ENCODE assay signal across 24 mouse cellular contexts in the genomic region with DNA sequence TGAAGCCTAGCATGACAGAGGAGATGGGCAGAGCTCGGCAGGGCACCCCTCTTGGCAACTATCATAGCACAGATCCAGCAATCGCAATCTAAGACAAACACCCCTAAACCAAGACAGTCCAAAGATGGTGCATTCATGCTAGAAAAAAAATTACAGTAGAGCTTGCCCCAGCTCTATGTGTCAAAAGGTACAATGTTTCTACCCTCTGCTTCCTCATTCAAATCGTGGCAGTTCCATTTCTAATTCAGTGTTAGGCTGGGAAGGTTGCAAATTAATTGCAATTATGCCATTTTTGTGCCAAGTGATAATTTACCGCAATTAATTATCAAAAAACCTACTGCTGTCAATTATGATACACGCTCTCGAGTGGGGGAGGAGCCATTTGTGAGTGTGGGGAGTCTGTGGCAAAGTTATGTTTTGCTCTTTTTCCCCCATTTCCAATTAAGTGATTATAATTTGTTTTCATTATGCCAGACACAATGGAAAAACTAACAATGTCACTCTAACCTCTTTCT. TPM values are rescaled to one million over a fixed set of nuclear protein-coding genes. Genes with fewer than 3 reads are reported as not detected.
DNase-seq lines count a peak whose midpoint lies in the region; ATAC-seq and TF ChIP-seq lines count a peak whose summit lies in the region.
"Had no signal": no experiment of that assay in that cellular context is flagged by ENCODE, and none has a peak within 500 bp of the region (broad histone marks: within the 10 kb centered on the region; RNA-seq: fewer than 3 reads in every experiment).

No protein-coding gene starts in this region.

- H3K4me1 ChIP-seq in forebrain, embryonic 12.5 days: peaks cover 11% of the 10 kb centered on the region
- no peaks in the 10 kb centered on the region for H3K4me1 ChIP-seq in forebrain, embryonic 10.5 days
- H3K4me1 ChIP-seq in forebrain, postnatal 0 days (ENCODE audit: insufficient read depth): 0 out of 2 replicates have a peak, but pooled peaks cover 8% of the 10 kb centered on the region
- peaks cover 45% of the 10 kb centered on the region for H3K4me1 ChIP-seq in limb, embryonic 10.5 days
- H3K4me1 ChIP-seq: embryonic facial prominence, embryonic 15.5 days had no signal

- 0 out of 2 replicates have a peak, but pooled peaks have one; percentile 7 for ATAC-seq in forebrain, embryonic 12.5 days (ENCODE audit: low FRiP score)
- peak; percentile 24; the same call in 1 of the 2 replicates for ATAC-seq in forebrain, postnatal 0 days
- ATAC-seq: activated CD4-positive, CD25-positive, alpha-beta regulatory T cell, adult 4 months; hindbrain, postnatal 0 days; inflammation-experienced regulatory T-cells, adult 6 months; intestine, embryonic 16.5 days had no signal

- H3K27me3 ChIP-seq in forebrain, embryonic 12.5 days: 0 out of 2 replicates have a peak, but pooled peaks cover 8% of the 10 kb centered on the region
- no peaks in the 10 kb centered on the region for H3K27me3 ChIP-seq in forebrain, embryonic 10.5 days (ENCODE audit: poor library complexity, severe bottlenecking)
- H3K27me3 ChIP-seq in forebrain, postnatal 0 days (ENCODE audit: insufficient read depth, low read length): no peaks in the 10 kb centered on the region
- peaks cover 35% of the 10 kb centered on the region for H3K27me3 ChIP-seq in limb, embryonic 10.5 days (ENCODE audit: low read depth, poor library complexity, severe bottlenecking)
- H3K27me3 ChIP-seq: embryonic facial prominence, embryonic 12.5 days; embryonic facial prominence, embryonic 15.5 days; heart, embryonic 12.5 days; heart, embryonic 15.5 days had no signal

- no peak overlapping the region for H3K9ac ChIP-seq in forebrain, embryonic 12.5 days
- no peak overlapping the region for H3K9ac ChIP-seq in forebrain, postnatal 0 days
- H3K9ac ChIP-seq: embryonic facial prominence, embryonic 12.5 days; embryonic facial prominence, embryonic 15.5 days; heart, embryonic 12.5 days; heart, embryonic 15.5 days; hindbrain, embryonic 14.5 days had no signal

- H3K4me3 ChIP-seq in forebrain, embryonic 12.5 days (replicated peaks): no peak overlapping the region
- H3K4me3 ChIP-seq in forebrain, embryonic 10.5 days: no peak overlapping the region
- no peak overlapping the region for H3K4me3 ChIP-seq in forebrain, postnatal 0 days (ENCODE audit: low read depth, low read length)
- no peak overlapping the region for H3K4me3 ChIP-seq in limb, embryonic 10.5 days
- H3K4me3 ChIP-seq: embryonic facial prominence, embryonic 12.5 days; embryonic facial prominence, embryonic 15.5 days; gastrocnemius, adult 2 months; heart, embryonic 12.5 days; heart, embryonic 15.5 days had no signal

- H3K36me3 ChIP-seq in forebrain, embryonic 12.5 days (replicated peaks): no peaks in the 10 kb centered on the region
- H3K36me3 ChIP-seq in forebrain, embryonic 10.5 days (replicated peaks): no peaks in the 10 kb centered on the region
- no peaks in the 10 kb centered on the region for H3K36me3 ChIP-seq in forebrain, postnatal 0 days (ENCODE audit: insufficient read depth)
- H3K36me3 ChIP-seq in limb, embryonic 10.5 days: no peaks in the 10 kb centered on the region
- H3K36me3 ChIP-seq: embryonic facial prominence, embryonic 12.5 days; embryonic facial prominence, embryonic 15.5 days; heart, embryonic 12.5 days; heart, embryonic 15.5 days had no signal

- no peak overlapping the region for H3K4me2 ChIP-seq in forebrain, embryonic 12.5 days
- H3K4me2 ChIP-seq in forebrain, postnatal 0 days (ENCODE audit: low read depth): no peak overlapping the region
- H3K4me2 ChIP-seq: embryonic facial prominence, embryonic 12.5 days; embryonic facial prominence, embryonic 15.5 days; heart, embryonic 12.5 days; heart, embryonic 15.5 days; hindbrain, embryonic 14.5 days had no signal

- TF ChIP-seq CTCF in forebrain, postnatal 0 days (IDR thresholded peaks at IDR 0.05; ENCODE audit: low read depth): no peak

- WGBS in forebrain, embryonic 12.5 days: 68% methylated on average over 6 of the region's 6 CpGs
- 90% methylated on average over 6 of the region's 6 CpGs for WGBS in forebrain, embryonic 10.5 days
- 30% methylated on average over 6 of the region's 6 CpGs for WGBS in forebrain, postnatal 0 days
- WGBS in limb, embryonic 10.5 days: 86% methylated on average over 6 of the region's 6 CpGs

- H3K9me3 ChIP-seq in forebrain, embryonic 12.5 days: no peaks in the 10 kb centered on the region
- H3K9me3 ChIP-seq in forebrain, embryonic 10.5 days: no peaks in the 10 kb centered on the region
- H3K9me3 ChIP-seq in forebrain, postnatal 0 days (ENCODE audit: low read length): no peaks in the 10 kb centered on the region
- H3K9me3 ChIP-seq in limb, embryonic 10.5 days (replicated peaks): no peaks in the 10 kb centered on the region
- H3K9me3 ChIP-seq: embryonic facial prominence, embryonic 12.5 days; embryonic facial prominence, embryonic 15.5 days; heart, embryonic 12.5 days; heart, embryonic 15.5 days had no signal

- H3K27ac ChIP-seq in forebrain, embryonic 12.5 days: no peak overlapping the region
- H3K27ac ChIP-seq in forebrain, embryonic 10.5 days: no peak overlapping the region
- H3K27ac ChIP-seq in forebrain, postnatal 0 days (ENCODE audit: low read depth, low read length): no peak overlapping the region
- H3K27ac ChIP-seq in limb, embryonic 10.5 days: no peak overlapping the region
- H3K27ac ChIP-seq: embryonic facial prominence, embryonic 12.5 days; embryonic facial prominence, embryonic 15.5 days; gastrocnemius, adult 2 months; heart, embryonic 15.5 days; hindbrain, embryonic 14.5 days; hindbrain, postnatal 0 days had no signal

- no peak for DNase-seq in forebrain, embryonic 10.5 days (ENCODE audit: extremely low spot score, low spot score)
- peak; percentile 16 for DNase-seq in retina, postnatal 1 day
- DNase-seq in retina, embryonic 14.5 days (ENCODE audit: low spot score): no peak
- peak; percentile 29 for DNase-seq in forebrain, postnatal 0 days
- no peak for DNase-seq in limb, embryonic 10.5 days (ENCODE audit: low spot score)
- DNase-seq: adrenal gland, adult 8-10 months; adrenal gland, postnatal 25 days; cerebellum, adult 9-11 months; gastrocnemius, adult 2 months; gastrocnemius, postnatal 14 days; heart, adult 18-20 months; heart, postnatal 10 days; heart, postnatal 4 days; kidney, adult 18-20 months had no signal

RNA-seq across cellular contexts. Expression of a gene that starts 58.4 kb away (rescaled TPM):
- polyA plus RNA-seq in forebrain, embryonic 12.5 days (2016; fragmentation: Nextera tagmentation; extraction: Ambion mirVana): 62.1 and 67.2 TPM in 2 replicates
- polyA plus RNA-seq in forebrain, embryonic 10.5 days (2016; fragmentation: Nextera tagmentation; extraction: Ambion mirVana): 10.9 and 17.6 TPM in 2 replicates
- total RNA-seq in forebrain, postnatal 0 days (2014; rRNA removed): 44.1 and 51.2 TPM in 2 replicates
- 38.2 and 57.5 TPM in 2 replicates for polyA plus RNA-seq in forebrain, postnatal 0 days (2015; fragmentation: Nextera tagmentation; extraction: Ambion mirVana)
- 6.7 and 21.3 TPM in 2 replicates for polyA plus RNA-seq in limb, embryonic 10.5 days (2016; fragmentation: Nextera tagmentation; extraction: Ambion mirVana)

Comparison
In these comparisons a context has a peak if more than half of its experiments do, and no peak if none do; other contexts are left out.
1. DNase-seq: peak in retina, postnatal 1 day (single experiment) and forebrain, postnatal 0 days (single experiment); none in forebrain, embryonic 10.5 days (single experiment), retina, embryonic 14.5 days (single experiment) and limb, embryonic 10.5 days (single experiment).